Mouse (Mus musculus): ENCODE data around the gene Stag1.

GRCm38 (mm10) chr9:101002053-101002452 is 404.5 kb downstream of the Stag1 start:
- TF ChIP-seq POLR2A (IDR thresholded peaks at IDR 0.05; ENCODE audit: borderline replicate concordance, extremely low read depth, low read depth, low read length) (no peak), CTCF (IDR thresholded peaks at IDR 0.05; ENCODE audit: insufficient read depth, low read length) (no peak; the same call in 1 of the 2 replicates)
